Mouse (Mus musculus): ENCODE data around the gene Cadm4. TPM values are rescaled to one million over a fixed set of nuclear protein-coding genes. Genes with fewer than 3 reads are reported as not detected.
A peak's percentile ranks its signal among the peaks of the same experiment; 100 is the strongest.

Cadm4 gene
- 2.9 and 4.5 TPM in 2 replicates for polyA plus RNA-seq (2016; fragmentation: Nextera tagmentation; extraction: Ambion mirVana)

GRCm38 (mm10) chr7:24481474-24482207, at the start of gene Cadm4:
TSS of gene Cadm4 (plus strand) at chr7:24482023.
- DNase-seq (ENCODE audit: low spot score): peak; percentile 95
- H3K9me3 ChIP-seq (replicated peaks): no peaks in the 10 kb centered on the region
- H3K4me3 ChIP-seq: peak within 1 kb of the TSS; percentile 84
- peak within 1 kb of the TSS; percentile 82 for H3K27ac ChIP-seq
- under 1% methylated on average over 78 of the region's 83 CpGs for WGBS
- H3K4me1 ChIP-seq: peaks cover 26% of the 10 kb centered on the region
- H3K27me3 ChIP-seq (ENCODE audit: low read depth, poor library complexity, severe bottlenecking): peaks cover 78% of the 10 kb centered on the region
- no peaks in the 10 kb centered on the region for H3K36me3 ChIP-seq

GRCm38 (mm10) chr7:24435305-24435704, 46.5 kb upstream of the Cadm4 start:
- Histone ChIP-seq H3K27me3 (ENCODE audit: low read depth, poor library complexity, severe bottlenecking) (peaks cover 34% of the 10 kb centered on the region), H3K27ac (no peak overlapping the region), H3K4me1 (no peaks in the 10 kb centered on the region), H3K9me3 (replicated peaks) (no peaks in the 10 kb centered on the region; the same call in 1 of the 2 replicates), H3K36me3 (no peaks in the 10 kb centered on the region), H3K4me3 (no peak overlapping the region)
- DNase-seq (ENCODE audit: low spot score): no peak
- WGBS: 70% methylated on average over 5 of the region's 5 CpGs

- no peak for DNase-seq (ENCODE audit: low spot score)
- no peak overlapping the region for H3K4me3 ChIP-seq
- H3K36me3 ChIP-seq: no peaks in the 10 kb centered on the region
- H3K4me1 ChIP-seq: no peaks in the 10 kb centered on the region
- H3K9me3 ChIP-seq (replicated peaks): no peaks in the 10 kb centered on the region
- H3K27me3 ChIP-seq (ENCODE audit: low read depth, poor library complexity, severe bottlenecking): peaks cover 13% of the 10 kb centered on the region
- 81% methylated on average over 10 of the region's 10 CpGs for WGBS
- H3K27ac ChIP-seq: no peak overlapping the region
These were observed 43.8 kb upstream of the Cadm4 start for GRCm38 (mm10) chr7:24437981-24438380.

- H3K9me3 ChIP-seq (replicated peaks): no peaks in the 10 kb centered on the region
- 88% methylated on average over 6 of the region's 6 CpGs for WGBS
- H3K4me3 ChIP-seq: no peak overlapping the region
- no peaks in the 10 kb centered on the region for H3K4me1 ChIP-seq
- no peaks in the 10 kb centered on the region for H3K36me3 ChIP-seq
- no peak for DNase-seq (ENCODE audit: low spot score)
- H3K27me3 ChIP-seq (ENCODE audit: low read depth, poor library complexity, severe bottlenecking): peaks cover under 1% of the 10 kb centered on the region; the same call in 1 of the 2 replicates
- H3K27ac ChIP-seq: no peak overlapping the region
These were observed 42.6 kb upstream of the Cadm4 start for GRCm38 (mm10) chr7:24439191-24439590.

- no peaks in the 10 kb centered on the region for H3K9me3 ChIP-seq (replicated peaks)
- H3K36me3 ChIP-seq: no peaks in the 10 kb centered on the region
- WGBS: 81% methylated on average over 7 of the region's 7 CpGs
- no peak overlapping the region for H3K27ac ChIP-seq
- no peak for DNase-seq (ENCODE audit: low spot score)
- H3K4me1 ChIP-seq: no peaks in the 10 kb centered on the region
- no peak overlapping the region for H3K4me3 ChIP-seq
- no peaks in the 10 kb centered on the region for H3K27me3 ChIP-seq (ENCODE audit: low read depth, poor library complexity, severe bottlenecking)
These were observed 41.9 kb upstream of the Cadm4 start for GRCm38 (mm10) chr7:24439891-24440290.

GRCm38 (mm10) chr7:24441785-24442184, 40.0 kb upstream of the Cadm4 start:
- Histone ChIP-seq H3K27ac (no peak overlapping the region), H3K9me3 (replicated peaks) (no peaks in the 10 kb centered on the region), H3K4me3 (no peak overlapping the region), H3K36me3 (no peaks in the 10 kb centered on the region), H3K27me3 (ENCODE audit: low read depth, poor library complexity, severe bottlenecking) (no peaks in the 10 kb centered on the region), H3K4me1 (no peaks in the 10 kb centered on the region)
- 3% methylated on average over 1 of the region's 1 CpGs for WGBS
- peak; percentile 62 for DNase-seq (ENCODE audit: low spot score)

- Histone ChIP-seq H3K4me1 (no peaks in the 10 kb centered on the region), H3K9me3 (replicated peaks) (no peaks in the 10 kb centered on the region), H3K36me3 (no peaks in the 10 kb centered on the region), H3K4me3 (no peak overlapping the region), H3K27me3 (ENCODE audit: low read depth, poor library complexity, severe bottlenecking) (no peaks in the 10 kb centered on the region), H3K27ac (no peak overlapping the region)
- 81% methylated on average over 8 of the region's 8 CpGs for WGBS
- no peak for DNase-seq (ENCODE audit: low spot score)
These were observed 39.5 kb upstream of the Cadm4 start for GRCm38 (mm10) chr7:24442313-24442712.

- Histone ChIP-seq H3K9me3 (replicated peaks) (no peaks in the 10 kb centered on the region), H3K27ac (no peak overlapping the region), H3K4me1 (no peaks in the 10 kb centered on the region), H3K36me3 (no peaks in the 10 kb centered on the region), H3K27me3 (ENCODE audit: low read depth, poor library complexity, severe bottlenecking) (no peaks in the 10 kb centered on the region), H3K4me3 (no peak overlapping the region)
- 90% methylated on average over 9 of the region's 9 CpGs for WGBS
- DNase-seq (ENCODE audit: low spot score): no peak
These were observed 36.4 kb upstream of the Cadm4 start for GRCm38 (mm10) chr7:24445266-24445926.

GRCm38 (mm10) chr7:24446697-24447340, 35.0 kb upstream of the Cadm4 start:
- no peaks in the 10 kb centered on the region for H3K36me3 ChIP-seq
- no peaks in the 10 kb centered on the region for H3K9me3 ChIP-seq (replicated peaks)
- no peak overlapping the region for H3K27ac ChIP-seq
- no peak overlapping the region for H3K4me3 ChIP-seq
- no peaks in the 10 kb centered on the region for H3K27me3 ChIP-seq (ENCODE audit: low read depth, poor library complexity, severe bottlenecking)
- H3K4me1 ChIP-seq: no peaks in the 10 kb centered on the region
- 77% methylated on average over 7 of the region's 7 CpGs for WGBS
- no peak for DNase-seq (ENCODE audit: low spot score)

GRCm38 (mm10) chr7:24448782-24449517, 32.9 kb upstream of the Cadm4 start:
- Histone ChIP-seq H3K4me1 (no peaks in the 10 kb centered on the region), H3K9me3 (replicated peaks) (no peaks in the 10 kb centered on the region), H3K4me3 (no peak overlapping the region), H3K27me3 (ENCODE audit: low read depth, poor library complexity, severe bottlenecking) (no peaks in the 10 kb centered on the region), H3K27ac (no peak overlapping the region), H3K36me3 (no peaks in the 10 kb centered on the region)
- no peak for DNase-seq (ENCODE audit: low spot score)
- WGBS: 62% methylated on average over 14 of the region's 14 CpGs

GRCm38 (mm10) chr7:24450585-24451017, 31.2 kb upstream of the Cadm4 start:
- Histone ChIP-seq H3K4me3 (no peak overlapping the region), H3K4me1 (peaks cover 8% of the 10 kb centered on the region), H3K9me3 (replicated peaks) (no peaks in the 10 kb centered on the region), H3K27ac (no peak overlapping the region), H3K27me3 (ENCODE audit: low read depth, poor library complexity, severe bottlenecking) (no peaks in the 10 kb centered on the region), H3K36me3 (no peaks in the 10 kb centered on the region)
- WGBS: 67% methylated on average over 9 of the region's 9 CpGs
- no peak for DNase-seq (ENCODE audit: low spot score)

- peaks cover 8% of the 10 kb centered on the region for H3K4me1 ChIP-seq
- H3K4me3 ChIP-seq: no peak within 1 kb of the TSS
- no peaks in the 10 kb centered on the region for H3K9me3 ChIP-seq (replicated peaks)
- H3K36me3 ChIP-seq: no peaks in the 10 kb centered on the region
- no peaks in the 10 kb centered on the region for H3K27me3 ChIP-seq (ENCODE audit: low read depth, poor library complexity, severe bottlenecking)
- no peak within 1 kb of the TSS for H3K27ac ChIP-seq
- 83% methylated on average over 9 of the region's 9 CpGs for WGBS
- DNase-seq (ENCODE audit: low spot score): no peak
These were observed 29.9 kb upstream of the Cadm4 start, which contains the start of gene Irgc1 for GRCm38 (mm10) chr7:24451855-24452311. TSS of gene Irgc1 (minus strand) at chr7:24452297.

Measured in limb, embryonic 10.5 days (tissue).